Mouse (Mus musculus): ENCODE data around the gene Arhgap20.

- TF ChIP-seq CTCF (IDR thresholded peaks at IDR 0.05; ENCODE audit: control insufficient read depth, insufficient read depth, low read length): no peak
- TF ChIP-seq POLR2A (IDR thresholded peaks at IDR 0.05; ENCODE audit: borderline replicate concordance, control insufficient read depth, low read depth, low read length): no peak
Observed at GRCm38 (mm10) chr9:51874348-51874747, 109.2 kb downstream of the Arhgap20 start.

Measured in bone marrow, adult 2 months (tissue).